Mouse (Mus musculus) gastrocnemius, postnatal 36 days (tissue): Measurements from ENCODE around the gene Cep170. TPM values are rescaled to one million over a fixed set of nuclear protein-coding genes. Genes with fewer than 3 reads are reported as not detected.
"Not testable (repeated sequence)": the region's sequence is repeated elsewhere in the genome, so short reads cannot be mapped to it uniquely, and the experiment has no call there.

Experiments
- DNase-seq, 2 experiments: peaks; one replicate each; pipeline ENCODE4 v3.0.0; 2022
- intact Hi-C: fragments of 180-260 bp; cut with DNase I; formaldehyde crosslinking; loops from one replicate; pipeline ENCODE4 v1.15.1; 2025
- long read RNA-seq, 2 experiments: library from polyadenylated mRNA; stranded (forward); transcript quantifications; one replicate each; pipeline ENCODE4 v2.0.0; 2021
- total RNA-seq, 2 experiments: library from RNA; stranded (reverse); gene quantifications; 2 replicates each; pipeline ENCODE4 v1.2.3; 2021

The Cep170 gene
- 10 to 100 TPM; 16.0 to 17.3 TPM for total RNA-seq
- long read RNA-seq, experiment 1, partial matches to known transcripts, result 2 of 2 reads
- long read RNA-seq, experiment 1, other reads (novel, unspliced or antisense), result 0 of 2 reads
- long read RNA-seq, experiment 2, partial matches to known transcripts, result 1 of 1 reads
- long read RNA-seq, experiment 2, other reads (novel, unspliced or antisense), result 0 of 1 reads

GRCm38 (mm10) chr1:176814036-176814420 lies at the start of gene Cep170:
Cep170 (minus strand) TSS chr1:176814067.
- intact Hi-C loops, result no loop called here
- DNase-seq, result peak; percentile 94 to 98

GRCm38 (mm10) chr1:176861981-176862644 lies 48.2 kb upstream of the Cep170 start:
- intact Hi-C loops, result loop anchor here (5.0 kb wide), 1 partner anchor 925 kb away; no protein-coding TSS in a partner anchor
- peak in 1 of 2 experiments; percentile 33 for DNase-seq

- DNase-seq, result no peak
- intact Hi-C loops, result no loop called here
Observed at GRCm38 (mm10) chr1:176852813-176853590, 39.1 kb upstream of the Cep170 start.

GRCm38 (mm10) chr1:176851401-176851800 lies 37.5 kb upstream of the Cep170 start:
- no peak for DNase-seq
- intact Hi-C loops, result no loop called here

GRCm38 (mm10) chr1:176849377-176849776 lies 35.5 kb upstream of the Cep170 start:
- intact Hi-C loops, result loop anchor here (10.0 kb wide), 1 partner anchor 625 kb away; no protein-coding TSS in a partner anchor
- peak in 1 of 2 experiments; percentile 39 for DNase-seq

GRCm38 (mm10) chr1:176848613-176849290 lies 34.9 kb upstream of the Cep170 start:
- DNase-seq, result no peak
- intact Hi-C loops, result loop anchor here (10.0 kb wide), 1 partner anchor 624 kb away; no protein-coding TSS in a partner anchor

- intact Hi-C loops, result loop anchor here (10.0 kb wide), 1 partner anchor 622 kb away; no protein-coding TSS in a partner anchor
- DNase-seq, result no peak
Observed at GRCm38 (mm10) chr1:176847118-176847859, 33.4 kb upstream of the Cep170 start.

GRCm38 (mm10) chr1:176845082-176845977 lies 31.5 kb upstream of the Cep170 start:
- DNase-seq, result no peak
- intact Hi-C loops, result loop anchor here (10.0 kb wide), 1 partner anchor 621 kb away; no protein-coding TSS in a partner anchor

GRCm38 (mm10) chr1:176836562-176836961 lies 22.7 kb upstream of the Cep170 start:
- intact Hi-C loops, DNase-seq: not testable (repeated sequence)

- intact Hi-C loops, result no loop called here
- no peak for DNase-seq
Observed at GRCm38 (mm10) chr1:176835501-176836294, 21.8 kb upstream of the Cep170 start.

GRCm38 (mm10) chr1:176834880-176835279 lies 21.0 kb upstream of the Cep170 start:
- intact Hi-C loops, result no loop called here
- peak in 1 of 2 experiments; percentile 31 for DNase-seq

- intact Hi-C loops, result no loop called here
- DNase-seq, result peak in 1 of 2 experiments; percentile 22
Observed at GRCm38 (mm10) chr1:176833948-176834347, 20.1 kb upstream of the Cep170 start.

GRCm38 (mm10) chr1:176833257-176833656 lies 19.4 kb upstream of the Cep170 start:
- DNase-seq, result no peak
- intact Hi-C loops, result no loop called here

GRCm38 (mm10) chr1:176832607-176833006 lies 18.7 kb upstream of the Cep170 start:
- no peak for DNase-seq
- intact Hi-C loops, result no loop called here

GRCm38 (mm10) chr1:176832071-176832470 lies 18.2 kb upstream of the Cep170 start:
- DNase-seq, result no peak
- intact Hi-C loops, result no loop called here

- DNase-seq, result peak in 1 of 2 experiments; percentile 26
- intact Hi-C loops, result no loop called here
Observed at GRCm38 (mm10) chr1:176828666-176829065, 14.8 kb upstream of the Cep170 start.

GRCm38 (mm10) chr1:176827945-176828485 lies 14.1 kb upstream of the Cep170 start:
- intact Hi-C loops, result no loop called here
- no peak for DNase-seq

- DNase-seq, result peak; percentile 51 to 64
- intact Hi-C loops, result no loop called here
Observed at GRCm38 (mm10) chr1:176827365-176827764, 13.5 kb upstream of the Cep170 start.
